Mouse (Mus musculus): ENCODE data around the gene Arhgap32. TPM values are rescaled to one million over a fixed set of nuclear protein-coding genes. Genes with fewer than 3 reads are reported as not detected.
"Not testable (repeated sequence)": the region's sequence is repeated elsewhere in the genome, so short reads cannot be mapped to it uniquely, and the experiment has no call there.

Arhgap32 gene
- total RNA-seq, 2 experiments from 2014 or later: 38.2 to 39.2 TPM

GRCm38 (mm10) chr9:32137697-32138426 is 21.9 kb downstream of the Arhgap32 start:
- DNase-seq: no peak

- DNase-seq: no peak
Measured at GRCm38 (mm10) chr9:32138616-32139015, 22.7 kb downstream of the Arhgap32 start.

- no peak for DNase-seq
Measured at GRCm38 (mm10) chr9:32139641-32140040, 23.7 kb downstream of the Arhgap32 start.

- DNase-seq: no peak
Measured at GRCm38 (mm10) chr9:32142834-32143233, 26.9 kb downstream of the Arhgap32 start.

GRCm38 (mm10) chr9:32143451-32143850 is 27.5 kb downstream of the Arhgap32 start:
- no peak for DNase-seq

- no peak for DNase-seq
Measured at GRCm38 (mm10) chr9:32146257-32146996, 30.5 kb downstream of the Arhgap32 start.

GRCm38 (mm10) chr9:32149241-32149640 is 33.3 kb downstream of the Arhgap32 start:
- no peak for DNase-seq

- no peak for DNase-seq
Measured at GRCm38 (mm10) chr9:32149836-32150642, 34.1 kb downstream of the Arhgap32 start.

GRCm38 (mm10) chr9:32154727-32155371 is 38.9 kb downstream of the Arhgap32 start:
- no peak for DNase-seq

GRCm38 (mm10) chr9:32156706-32157105 is 40.8 kb downstream of the Arhgap32 start:
- DNase-seq: no peak

- no peak for DNase-seq
Measured at GRCm38 (mm10) chr9:32157201-32157600, 41.3 kb downstream of the Arhgap32 start.

GRCm38 (mm10) chr9:32158837-32159543 is 43.1 kb downstream of the Arhgap32 start:
- DNase-seq: peak; percentile 79

GRCm38 (mm10) chr9:32159724-32160123 is 43.8 kb downstream of the Arhgap32 start:
- DNase-seq: no peak

GRCm38 (mm10) chr9:32162792-32163191 is 46.9 kb downstream of the Arhgap32 start:
- DNase-seq: no peak

- DNase-seq: not testable (repeated sequence)
Measured at GRCm38 (mm10) chr9:32163820-32164219, 47.9 kb downstream of the Arhgap32 start.

- no peak for DNase-seq
Measured at GRCm38 (mm10) chr9:32168546-32169137, 52.7 kb downstream of the Arhgap32 start.

GRCm38 (mm10) chr9:32170713-32171112 is 54.8 kb downstream of the Arhgap32 start:
- no peak for DNase-seq

GRCm38 (mm10) chr9:32176612-32177011 is 60.7 kb downstream of the Arhgap32 start:
- DNase-seq: no peak

- DNase-seq: no peak
Measured at GRCm38 (mm10) chr9:32181170-32181569, 65.2 kb downstream of the Arhgap32 start.

GRCm38 (mm10) chr9:32186489-32186888 is 70.6 kb downstream of the Arhgap32 start:
- peak; percentile 13 for DNase-seq

All from adrenal gland, postnatal 10 days (tissue).